8 mouse cellular contexts compared by ENCODE assay signal in genomic region chr13:41339195-41339594, GRCm38 (mm10).
DNase-seq lines count a peak whose midpoint lies in the region; ATAC-seq lines count a peak whose summit lies in the region.
"Had no signal": no experiment of that assay in that cellular context is flagged by ENCODE, and none has a peak within 500 bp of the region (broad histone marks: within the 10 kb centered on the region; RNA-seq: fewer than 3 reads in every experiment).

No protein-coding gene starts in this region.

- peaks cover 86% of the 10 kb centered on the region for H3K4me1 ChIP-seq in heart, embryonic 12.5 days (replicated peaks)
- H3K4me1 ChIP-seq in neural tube, embryonic 13.5 days (replicated peaks), result peaks cover 36% of the 10 kb centered on the region; the same call in 1 of the 2 replicates
- H3K4me1 ChIP-seq in liver, embryonic 11.5 days (replicated peaks; ENCODE audit: control insufficient read depth, insufficient read depth, low read length), result no peaks in the 10 kb centered on the region

- H3K27me3 ChIP-seq in heart, embryonic 12.5 days (replicated peaks), result no peaks in the 10 kb centered on the region
- no peaks in the 10 kb centered on the region for H3K27me3 ChIP-seq in neural tube, embryonic 13.5 days
- H3K27me3 ChIP-seq in liver, embryonic 11.5 days (replicated peaks; ENCODE audit: control insufficient read depth, insufficient read depth, low read length), result no peaks in the 10 kb centered on the region

- H3K36me3 ChIP-seq in heart, embryonic 12.5 days, result peaks cover 14% of the 10 kb centered on the region
- H3K36me3 ChIP-seq in neural tube, embryonic 13.5 days, result peaks cover 9% of the 10 kb centered on the region
- no peaks in the 10 kb centered on the region for H3K36me3 ChIP-seq in liver, embryonic 11.5 days (ENCODE audit: control insufficient read depth, insufficient read depth, low read length)

- no peak for DNase-seq in heart, adult 11 months
- no peak for DNase-seq in neural tube, embryonic 10.5 days (ENCODE audit: extremely low spot score, low spot score)
- DNase-seq in kidney, adult 8-10 months, result peak; percentile 70 to 78
- DNase-seq in B cell, adult 2 months, result no peak
- DNase-seq in liver, embryonic 11.5 days (ENCODE audit: low spot score), result no peak

- ATAC-seq in heart, embryonic 12.5 days (ENCODE audit: insufficient number of reproducible peaks, low FRiP score), result no peak
- ATAC-seq in neural tube, embryonic 13.5 days (ENCODE audit: low read depth), result 0 out of 2 replicates have a peak, but pooled peaks have one; percentile 23
- ATAC-seq in liver, embryonic 11.5 days (replicated peaks; ENCODE audit: low FRiP score), result no peak

- 70% methylated on average over 5 of the region's 5 CpGs for WGBS in heart, embryonic 12.5 days
- WGBS in neural tube, embryonic 13.5 days, result 70% methylated on average over 5 of the region's 5 CpGs
- 81% methylated on average over 5 of the region's 5 CpGs for WGBS in liver, embryonic 11.5 days

- peak overlapping the region; percentile 89 for H3K27ac ChIP-seq in heart, embryonic 12.5 days (ENCODE audit: poor library complexity, severe bottlenecking)
- peak overlapping the region; percentile 67 for H3K27ac ChIP-seq in neural tube, embryonic 13.5 days (replicated peaks)
- no peak overlapping the region for H3K27ac ChIP-seq in liver, embryonic 11.5 days (ENCODE audit: low read depth, low read length)
- H3K27ac ChIP-seq: liver, embryonic 14.5 days had no signal

- no peak overlapping the region for H3K4me2 ChIP-seq in heart, embryonic 12.5 days
- no peak overlapping the region for H3K4me2 ChIP-seq in neural tube, embryonic 13.5 days
- H3K4me2 ChIP-seq in liver, embryonic 11.5 days, result no peak overlapping the region

- no peaks in the 10 kb centered on the region for H3K9me3 ChIP-seq in heart, embryonic 12.5 days (replicated peaks)
- no peaks in the 10 kb centered on the region for H3K9me3 ChIP-seq in neural tube, embryonic 13.5 days
- no peaks in the 10 kb centered on the region for H3K9me3 ChIP-seq in liver, embryonic 11.5 days (ENCODE audit: control insufficient read depth, low read length)

- no peak overlapping the region for H3K9ac ChIP-seq in heart, embryonic 12.5 days
- H3K9ac ChIP-seq in neural tube, embryonic 13.5 days, result no peak overlapping the region
- H3K9ac ChIP-seq in liver, embryonic 11.5 days (ENCODE audit: low read depth, low read length), result no peak overlapping the region
- H3K9ac ChIP-seq: liver, embryonic 14.5 days had no signal

- H3K4me3 ChIP-seq in heart, embryonic 12.5 days, result no peak overlapping the region
- no peak overlapping the region for H3K4me3 ChIP-seq in neural tube, embryonic 13.5 days
- no peak overlapping the region for H3K4me3 ChIP-seq in liver, embryonic 11.5 days (ENCODE audit: low read depth, low read length)

Comparison
In these comparisons a context has a peak if more than half of its experiments do, and no peak if none do; other contexts are left out.
1. DNase-seq: peak in kidney, adult 8-10 months (2 of 2); none in heart, adult 11 months (single experiment), neural tube, embryonic 10.5 days (single experiment), B cell, adult 2 months (0 of 2) and liver, embryonic 11.5 days (single experiment).